Mouse (Mus musculus) lung, postnatal 10 days (tissue): ENCODE data around the gene Cd274.
A peak's percentile ranks its signal among the peaks of the same experiment; 100 is the strongest.

ENCODE experiments used
- DNase-seq: peaks from one replicate; pipeline ENCODE4 v3.0.0; 2021

The Cd274 gene

GRCm38 (mm10) chr19:29366969-29367622 lies at the start of gene Cd274, which contains the start of gene Plgrkt:
Gene Cd274, plus strand, starts transcription at chr19:29367455.
Gene Plgrkt, minus strand, starts transcription at chr19:29367390.
- peak; percentile 90 for DNase-seq

- no peak for DNase-seq
Measured at GRCm38 (mm10) chr19:29323416-29324049, 43.7 kb upstream of the Cd274 start.

GRCm38 (mm10) chr19:29325053-29325851 lies 42.0 kb upstream of the Cd274 start, which contains the start of gene Insl6:
Gene Insl6, minus strand, starts transcription at chr19:29325356.
- DNase-seq: peak; percentile 66

- no peak for DNase-seq
Measured at GRCm38 (mm10) chr19:29325852-29326180, 41.4 kb upstream of the Cd274 start.

GRCm38 (mm10) chr19:29326396-29326795 lies 40.9 kb upstream of the Cd274 start:
- DNase-seq: no peak

GRCm38 (mm10) chr19:29326822-29327552 lies 40.3 kb upstream of the Cd274 start:
- DNase-seq: no peak

GRCm38 (mm10) chr19:29334068-29334745 lies 33.0 kb upstream of the Cd274 start, which contains the start of gene Rln1:
Gene Rln1, minus strand, starts transcription at chr19:29334670.
- DNase-seq: peak; percentile 19

- no peak for DNase-seq
Measured at GRCm38 (mm10) chr19:29336624-29337023, 30.6 kb upstream of the Cd274 start.

- DNase-seq: no peak
Measured at GRCm38 (mm10) chr19:29341029-29341428, 26.2 kb upstream of the Cd274 start.

- DNase-seq: no peak
Measured at GRCm38 (mm10) chr19:29342281-29342680, 25.0 kb upstream of the Cd274 start.

GRCm38 (mm10) chr19:29344868-29345267 lies 22.4 kb upstream of the Cd274 start:
- no peak for DNase-seq

- DNase-seq: no peak
Measured at GRCm38 (mm10) chr19:29345636-29346035, 21.6 kb upstream of the Cd274 start.

GRCm38 (mm10) chr19:29350991-29351390 lies 16.3 kb upstream of the Cd274 start:
- no peak for DNase-seq

- DNase-seq: peak; percentile 93
Measured at GRCm38 (mm10) chr19:29354895-29355877, 12.1 kb upstream of the Cd274 start.

- DNase-seq: no peak
Measured at GRCm38 (mm10) chr19:29356281-29356680, 11.0 kb upstream of the Cd274 start.

GRCm38 (mm10) chr19:29360251-29360650 lies 7.0 kb upstream of the Cd274 start:
- no peak for DNase-seq

- peak; percentile 93 for DNase-seq
Measured at GRCm38 (mm10) chr19:29361468-29362130, 5.7 kb upstream of the Cd274 start.

GRCm38 (mm10) chr19:29362173-29362930 lies 4.9 kb upstream of the Cd274 start:
- DNase-seq: no peak

- DNase-seq: no peak
Measured at GRCm38 (mm10) chr19:29363557-29363956, 3.7 kb upstream of the Cd274 start.

GRCm38 (mm10) chr19:29364076-29364475 lies 3.2 kb upstream of the Cd274 start:
- no peak for DNase-seq
